Mouse (Mus musculus) kidney, adult 9 months (tissue): ENCODE measurements around the gene Itprid2.
A peak's percentile ranks its signal among the peaks of the same experiment; 100 is the strongest.
"Not testable (repeated sequence)": the region's sequence is repeated elsewhere in the genome, so short reads cannot be mapped to it uniquely, and the experiment has no call there.

Source experiments
- DNase-seq: peaks from one replicate; pipeline ENCODE4 v3.0.0; 2022

Gene Itprid2

DNA sequence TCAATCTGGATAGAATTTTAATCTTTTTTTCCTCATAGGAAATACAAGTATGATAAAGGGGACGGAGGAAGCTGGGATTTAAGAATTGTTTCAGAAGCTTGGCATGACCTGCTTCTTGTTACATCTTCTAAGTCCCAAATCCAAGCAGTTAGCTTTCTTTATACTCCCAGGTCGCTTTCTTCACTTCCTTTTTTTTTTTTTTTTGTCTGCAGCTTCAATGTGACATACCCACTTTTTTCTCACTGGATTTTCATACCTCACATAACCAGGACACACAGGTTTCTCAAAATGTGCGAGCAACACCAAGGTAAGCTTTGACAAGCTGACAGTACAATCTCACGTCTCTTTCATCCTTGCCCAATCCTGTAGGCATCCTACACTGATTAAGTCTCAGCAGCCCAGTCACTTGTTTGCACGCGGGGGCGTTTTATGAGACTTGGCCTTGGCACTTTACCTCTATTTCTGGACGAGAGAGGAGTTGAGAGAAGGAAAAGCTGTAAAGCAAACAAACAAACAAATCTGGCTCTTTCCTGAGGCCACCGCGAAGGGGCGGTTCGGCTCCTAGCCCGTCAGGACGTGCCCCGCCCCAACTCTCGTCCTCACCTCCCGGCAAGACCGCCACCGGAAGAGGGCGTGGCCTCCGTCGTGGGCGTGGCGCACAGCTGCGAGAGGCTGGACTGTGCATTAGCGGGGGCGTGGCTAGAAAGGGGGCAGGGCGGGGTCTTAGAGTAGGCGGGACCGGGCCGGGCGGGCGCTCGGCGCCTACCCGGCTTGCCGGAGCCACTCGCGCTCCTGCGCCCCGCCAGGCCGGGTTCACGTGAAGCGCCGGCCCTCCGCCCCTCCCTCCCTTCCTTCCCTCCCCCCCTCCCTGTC is at the start of gene Itprid2:
Gene Itprid2 (plus strand): TSS at position 825 of the 873 bp plus-strand sequence.
- peak; percentile 98 for DNase-seq

GRCm38 (mm10) chr2:79596177-79596576 is 39.0 kb upstream of the Itprid2 start:
- no peak for DNase-seq

DNA sequence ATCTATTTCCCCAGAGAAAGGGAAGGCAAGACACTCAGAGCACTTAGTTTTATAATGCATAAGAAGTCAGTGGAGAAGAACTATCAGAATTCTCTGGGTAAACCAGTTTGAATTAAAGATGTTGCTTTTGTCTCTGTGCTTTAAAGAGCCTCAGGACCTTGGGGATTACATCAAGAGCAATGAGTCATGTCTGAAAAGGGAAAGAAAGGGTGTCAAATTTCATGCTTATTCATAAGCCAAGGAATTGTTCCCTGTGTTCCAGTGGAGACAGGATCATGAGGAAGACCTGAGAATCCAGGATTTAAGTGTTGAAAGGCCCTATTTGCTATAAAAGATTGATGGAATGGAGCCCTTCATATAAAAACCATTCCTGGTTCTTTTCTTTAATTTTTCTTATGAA is 38.1 kb upstream of the Itprid2 start:
- no peak for DNase-seq

DNA sequence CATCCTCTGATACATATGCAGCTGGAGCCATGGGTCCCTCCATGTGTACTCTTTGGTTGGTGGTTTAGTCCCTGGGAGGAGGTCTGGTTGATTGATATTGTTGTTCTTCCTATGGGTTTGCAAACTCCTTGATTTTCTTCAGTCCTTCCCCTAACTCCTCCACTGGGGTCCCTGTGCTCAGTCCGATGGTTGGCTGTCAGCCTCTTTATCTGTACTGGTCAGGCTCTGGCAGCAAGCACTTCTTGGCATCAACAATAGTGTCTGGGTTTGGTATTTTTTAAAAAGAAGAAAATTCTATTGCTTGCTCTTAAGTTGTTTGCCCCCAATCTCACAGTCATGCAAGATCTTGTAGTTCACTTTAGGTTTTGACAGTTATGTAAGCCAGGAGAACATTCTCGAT is 34.0 kb upstream of the Itprid2 start:
- not testable (repeated sequence) for DNase-seq

DNA sequence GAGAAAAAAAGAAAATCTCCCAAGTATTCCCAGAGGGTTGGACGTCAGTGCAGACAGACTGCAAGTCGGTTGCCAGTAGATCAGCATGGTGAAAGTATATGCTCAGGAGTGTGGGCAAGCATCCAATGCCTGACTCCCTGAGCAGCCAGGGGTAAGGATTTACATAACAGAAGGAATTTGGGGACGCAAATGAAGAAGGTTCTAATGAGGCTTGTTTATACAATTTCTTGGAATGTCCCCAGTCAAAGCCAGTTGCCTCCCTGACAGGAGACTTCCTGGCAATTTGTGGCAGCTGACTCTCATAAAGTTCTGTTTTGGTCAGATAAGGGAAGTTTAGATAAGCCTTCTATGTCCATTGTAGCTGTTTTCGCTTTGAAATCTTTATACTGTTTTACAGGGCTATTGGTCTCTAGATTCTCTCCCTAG is 33.4 kb upstream of the Itprid2 start:
- peak; percentile 50 for DNase-seq

DNA sequence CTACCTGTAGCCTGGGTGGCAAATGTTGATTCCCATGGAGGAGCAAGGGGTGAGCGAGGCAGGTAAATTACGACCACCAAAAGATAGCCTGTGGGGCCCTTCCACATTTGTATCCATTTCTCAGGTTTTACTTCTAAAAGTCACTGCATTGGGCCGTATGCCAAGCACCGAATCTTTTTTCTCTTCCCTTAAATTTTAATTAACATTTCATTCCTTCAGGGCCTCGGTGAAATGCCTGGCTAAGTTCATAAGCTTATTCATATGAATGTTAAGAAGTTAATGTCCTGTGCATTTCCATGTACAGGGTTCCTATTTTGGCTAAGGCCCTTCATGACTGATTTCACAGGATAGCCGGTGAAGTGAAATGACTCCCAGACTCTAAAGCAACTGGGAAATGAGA is 32.8 kb upstream of the Itprid2 start:
- no peak for DNase-seq

GRCm38 (mm10) chr2:79603363-79603762 is 31.8 kb upstream of the Itprid2 start:
- DNase-seq = no peak

GRCm38 (mm10) chr2:79606033-79606432 is 29.1 kb upstream of the Itprid2 start:
- DNase-seq = no peak

GRCm38 (mm10) chr2:79607181-79607580 is 28.0 kb upstream of the Itprid2 start:
- DNase-seq = no peak

- DNase-seq = no peak
Measured at GRCm38 (mm10) chr2:79608301-79609074, 26.7 kb upstream of the Itprid2 start.

- DNase-seq = no peak
Measured at GRCm38 (mm10) chr2:79610894-79611293, 24.3 kb upstream of the Itprid2 start.

GRCm38 (mm10) chr2:79618145-79618544 is 17.0 kb upstream of the Itprid2 start:
- DNase-seq = no peak

- peak; percentile 69 for DNase-seq
Measured at GRCm38 (mm10) chr2:79618614-79619568, 16.3 kb upstream of the Itprid2 start.

DNA sequence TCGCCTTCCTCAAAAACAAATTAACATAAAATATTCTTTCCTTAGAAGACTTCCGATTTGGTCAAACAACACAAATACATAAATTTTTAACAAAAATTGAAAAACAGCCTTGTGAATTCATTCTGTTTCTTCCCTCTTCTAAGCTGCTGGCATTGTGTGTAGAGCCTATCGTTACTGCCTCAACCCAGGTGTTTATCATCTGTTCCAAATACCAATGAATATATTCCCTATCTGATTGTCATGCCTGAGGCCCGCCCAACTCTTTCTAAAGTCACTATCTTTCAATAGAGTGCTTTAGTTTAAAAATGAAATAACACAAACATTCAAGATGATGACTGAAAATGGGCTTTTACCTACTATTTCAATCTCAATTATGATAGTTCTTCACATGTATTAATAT is 11.9 kb upstream of the Itprid2 start:
- no peak for DNase-seq

- no peak for DNase-seq
Measured at GRCm38 (mm10) chr2:79627624-79628023, 7.5 kb upstream of the Itprid2 start.

GRCm38 (mm10) chr2:79630231-79630630 is 4.9 kb upstream of the Itprid2 start:
- no peak for DNase-seq

DNA sequence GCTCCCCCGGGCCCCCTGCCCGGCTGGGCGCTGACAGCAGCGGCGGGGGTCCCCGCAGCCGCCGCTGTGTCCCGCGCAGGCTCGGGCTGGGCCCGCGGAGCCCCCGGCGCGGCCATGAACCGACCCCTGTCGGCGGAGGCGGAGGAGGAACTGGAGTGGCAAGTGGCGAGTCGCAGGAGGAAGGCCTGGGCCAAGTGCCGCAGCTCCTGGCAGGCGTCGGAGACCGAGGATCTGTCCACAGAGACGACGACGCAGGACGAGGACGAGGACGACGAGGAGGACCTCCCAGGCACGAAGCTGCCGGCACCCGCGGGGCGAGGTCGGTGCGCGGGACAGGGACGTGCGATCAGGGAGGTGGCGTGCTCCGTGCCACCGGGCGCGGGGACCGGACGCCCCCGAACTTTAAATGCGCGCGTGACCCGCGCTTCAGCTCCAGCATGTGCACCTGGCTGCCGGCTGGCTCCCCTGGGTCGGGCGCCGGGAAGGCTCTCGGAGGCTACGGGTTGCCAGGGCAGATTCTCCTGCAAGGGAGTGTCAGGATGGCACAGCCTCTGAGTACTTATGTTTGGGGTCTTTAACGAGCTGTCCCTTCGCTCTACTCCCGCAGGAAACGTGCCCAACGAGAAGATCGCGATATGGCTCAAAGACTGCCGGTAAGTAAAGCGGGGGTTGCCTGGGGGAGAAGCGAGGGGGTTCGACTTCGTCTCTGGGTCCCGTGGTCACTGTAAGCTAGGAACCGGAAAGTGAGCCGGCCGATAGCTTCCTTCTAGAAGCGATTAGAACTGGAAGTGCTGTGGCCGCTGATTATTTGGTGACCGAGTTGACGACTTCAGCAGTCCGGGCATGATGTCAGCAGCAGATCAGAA is 507 bp downstream of the Itprid2 start:
- DNase-seq = peak; percentile 74

DNA sequence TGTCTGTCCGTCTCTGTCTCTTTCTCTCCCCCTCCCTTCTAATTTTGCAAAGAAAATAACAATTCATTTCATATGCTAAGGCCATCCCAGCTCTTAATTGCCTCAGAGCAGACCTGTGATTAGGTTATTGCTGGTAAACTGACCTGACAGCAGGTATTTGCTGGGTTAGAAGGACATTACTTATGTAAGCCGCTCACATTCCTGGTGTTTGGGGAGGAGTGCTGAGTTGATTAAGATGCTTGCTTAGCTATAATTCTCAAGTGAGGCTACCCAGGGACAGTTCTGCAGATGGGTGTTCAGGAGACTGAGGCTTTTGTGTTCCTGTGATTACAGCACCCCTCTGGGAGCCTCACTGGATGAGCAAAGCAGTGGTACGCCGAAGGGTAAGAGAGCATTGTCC is 3.8 kb downstream of the Itprid2 start:
- DNase-seq = peak; percentile 70

GRCm38 (mm10) chr2:79646237-79646688 is 11.1 kb downstream of the Itprid2 start:
- DNase-seq = peak; percentile 87

GRCm38 (mm10) chr2:79647094-79647493 is 11.9 kb downstream of the Itprid2 start:
- DNase-seq = no peak

DNA sequence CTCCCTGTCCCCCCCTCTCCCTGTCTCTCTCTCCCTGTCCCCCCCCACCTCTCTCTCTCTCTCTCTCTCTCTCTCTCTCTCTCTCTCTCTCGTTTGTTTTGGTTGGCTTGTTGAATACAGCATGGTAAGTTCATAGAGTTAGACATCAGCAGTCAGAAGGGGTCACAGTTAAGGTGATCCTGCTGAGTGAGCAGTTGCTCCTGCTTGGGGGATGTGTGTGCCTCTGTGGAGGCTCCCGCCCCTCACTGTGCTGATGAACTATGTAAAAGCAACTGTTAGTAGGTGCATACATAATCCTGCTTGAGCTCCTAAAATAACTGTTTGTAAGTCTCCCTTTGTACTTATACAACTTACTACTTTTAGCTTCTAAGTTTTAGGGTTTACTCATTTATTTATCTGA is 12.6 kb downstream of the Itprid2 start:
- no peak for DNase-seq

GRCm38 (mm10) chr2:79651185-79651584 is 16.0 kb downstream of the Itprid2 start:
- DNase-seq = peak; percentile 70
